Mouse (Mus musculus): Measurements from ENCODE around the gene Olfr1257. TPM values are rescaled to one million over a fixed set of nuclear protein-coding genes. Genes with fewer than 3 reads are reported as not detected.
"Not testable (repeated sequence)": the region's sequence is repeated elsewhere in the genome, so short reads cannot be mapped to it uniquely, and the experiment has no call there.

Olfr1257 gene
- polyA plus RNA-seq (2014; fragmentation: Nextera tagmentation; extraction: Ambion mirVana) = not detected in 2 replicates

GRCm38 (mm10) chr2:89878137-89878536 is at the start of gene Olfr1257:
Gene Olfr1257, plus strand, starts transcription at chr2:89878437.
- Histone ChIP-seq H3K4me1 (ENCODE audit: control insufficient read depth, insufficient read depth, low read length) (no peaks in the 10 kb centered on the region), H3K4me3 (ENCODE audit: low read depth, low read length) (no peak within 1 kb of the TSS), H3K36me3 (ENCODE audit: control insufficient read depth, insufficient read depth, low read length) (no peaks in the 10 kb centered on the region), H3K27ac (ENCODE audit: low read length) (no peak within 1 kb of the TSS), H3K27me3 (ENCODE audit: control insufficient read depth, insufficient read depth, low read length) (no peaks in the 10 kb centered on the region), H3K4me2 (replicated peaks; ENCODE audit: low read depth, low read length) (no peak within 1 kb of the TSS), H3K9me3 (ENCODE audit: control insufficient read depth, low read depth, low read length) (no peaks in the 10 kb centered on the region), H3K9ac (replicated peaks; ENCODE audit: low read depth, low read length) (no peak within 1 kb of the TSS)
- 95% methylated on average over 1 of the region's 1 CpGs for WGBS
- ATAC-seq (ENCODE audit: insufficient number of reproducible peaks, insufficient read depth, low FRiP score, low read depth) = no peak

- no peak for ATAC-seq (ENCODE audit: insufficient number of reproducible peaks, insufficient read depth, low FRiP score, low read depth)
- no peak within 1 kb of the TSS for H3K4me2 ChIP-seq (replicated peaks; ENCODE audit: low read depth, low read length)
Measured at GRCm38 (mm10) chr2:89841455-89841854, 36.8 kb upstream of the Olfr1257 start, which contains the start of gene Olfr1256. Gene Olfr1256, minus strand, starts transcription at chr2:89841555.

GRCm38 (mm10) chr2:89848105-89848504 is 30.1 kb upstream of the Olfr1257 start, which contains the start of gene Olfr48:
Gene Olfr48, minus strand, starts transcription at chr2:89848205.
- no peak within 1 kb of the TSS for H3K4me3 ChIP-seq (ENCODE audit: low read depth, low read length)
- no peaks in the 10 kb centered on the region for H3K4me1 ChIP-seq (ENCODE audit: control insufficient read depth, insufficient read depth, low read length)
- H3K36me3 ChIP-seq (ENCODE audit: control insufficient read depth, insufficient read depth, low read length) = no peaks in the 10 kb centered on the region
- no peak within 1 kb of the TSS for H3K9ac ChIP-seq (replicated peaks; ENCODE audit: low read depth, low read length)
- H3K27me3 ChIP-seq (ENCODE audit: control insufficient read depth, insufficient read depth, low read length) = no peaks in the 10 kb centered on the region
- no peaks in the 10 kb centered on the region for H3K9me3 ChIP-seq (ENCODE audit: control insufficient read depth, low read depth, low read length)
- WGBS = 66% methylated on average over 5 of the region's 5 CpGs
- H3K4me2 ChIP-seq (replicated peaks; ENCODE audit: low read depth, low read length) = no peak within 1 kb of the TSS
- no peak within 1 kb of the TSS for H3K27ac ChIP-seq (ENCODE audit: low read length)
- ATAC-seq (ENCODE audit: insufficient number of reproducible peaks, insufficient read depth, low FRiP score, low read depth) = no peak

More at GRCm38 (mm10) chr2:89841455-89841854, 36.8 kb upstream of the Olfr1257 start, which contains the start of gene Olfr1256:
- Histone ChIP-seq H3K27me3 (ENCODE audit: control insufficient read depth, insufficient read depth, low read length) (no peaks in the 10 kb centered on the region), H3K4me3 (ENCODE audit: low read depth, low read length) (no peak within 1 kb of the TSS), H3K9ac (replicated peaks; ENCODE audit: low read depth, low read length) (no peak within 1 kb of the TSS), H3K4me1 (ENCODE audit: control insufficient read depth, insufficient read depth, low read length) (no peaks in the 10 kb centered on the region), H3K36me3 (ENCODE audit: control insufficient read depth, insufficient read depth, low read length) (no peaks in the 10 kb centered on the region), H3K27ac (ENCODE audit: low read length) (no peak within 1 kb of the TSS), H3K9me3 (ENCODE audit: control insufficient read depth, low read depth, low read length) (no peaks in the 10 kb centered on the region)
- 53% methylated on average over 2 of the region's 2 CpGs for WGBS

GRCm38 (mm10) chr2:89849230-89849629 is 29.0 kb upstream of the Olfr1257 start:
- Histone ChIP-seq H3K27me3 (ENCODE audit: control insufficient read depth, insufficient read depth, low read length) (no peaks in the 10 kb centered on the region), H3K4me1 (ENCODE audit: control insufficient read depth, insufficient read depth, low read length) (no peaks in the 10 kb centered on the region), H3K9me3 (ENCODE audit: control insufficient read depth, low read depth, low read length) (no peaks in the 10 kb centered on the region), H3K36me3 (ENCODE audit: control insufficient read depth, insufficient read depth, low read length) (no peaks in the 10 kb centered on the region), H3K4me2 (replicated peaks; ENCODE audit: low read depth, low read length) (no peak overlapping the region), H3K9ac (replicated peaks; ENCODE audit: low read depth, low read length) (no peak overlapping the region), H3K27ac (ENCODE audit: low read length) (no peak overlapping the region), H3K4me3 (ENCODE audit: low read depth, low read length) (no peak overlapping the region)
- 92% methylated on average over 1 of the region's 1 CpGs for WGBS
- no peak for ATAC-seq (ENCODE audit: insufficient number of reproducible peaks, insufficient read depth, low FRiP score, low read depth)

GRCm38 (mm10) chr2:89912616-89913015 is 34.4 kb downstream of the Olfr1257 start:
- not testable (repeated sequence) for H3K36me3 ChIP-seq (ENCODE audit: control insufficient read depth, insufficient read depth, low read length); H3K4me2 ChIP-seq (replicated peaks; ENCODE audit: low read depth, low read length); H3K27ac ChIP-seq (ENCODE audit: low read length); H3K9me3 ChIP-seq (ENCODE audit: control insufficient read depth, low read depth, low read length); H3K4me3 ChIP-seq (ENCODE audit: low read depth, low read length); ATAC-seq (ENCODE audit: insufficient number of reproducible peaks, insufficient read depth, low FRiP score, low read depth); H3K9ac ChIP-seq (replicated peaks; ENCODE audit: low read depth, low read length); H3K27me3 ChIP-seq (ENCODE audit: control insufficient read depth, insufficient read depth, low read length); H3K4me1 ChIP-seq (ENCODE audit: control insufficient read depth, insufficient read depth, low read length)
- 75% methylated on average over 9 of the region's 9 CpGs for WGBS

GRCm38 (mm10) chr2:89927009-89927408 is 48.8 kb downstream of the Olfr1257 start, which contains the start of gene Olfr1258:
Gene Olfr1258, plus strand, starts transcription at chr2:89927309.
- Histone ChIP-seq H3K4me3 (ENCODE audit: low read depth, low read length) (no peak within 1 kb of the TSS), H3K9ac (replicated peaks; ENCODE audit: low read depth, low read length) (no peak within 1 kb of the TSS), H3K4me1 (ENCODE audit: control insufficient read depth, insufficient read depth, low read length) (no peaks in the 10 kb centered on the region), H3K27me3 (ENCODE audit: control insufficient read depth, insufficient read depth, low read length) (no peaks in the 10 kb centered on the region), H3K27ac (ENCODE audit: low read length) (no peak within 1 kb of the TSS), H3K4me2 (replicated peaks; ENCODE audit: low read depth, low read length) (no peak within 1 kb of the TSS), H3K9me3 (ENCODE audit: control insufficient read depth, low read depth, low read length) (no peaks in the 10 kb centered on the region), H3K36me3 (ENCODE audit: control insufficient read depth, insufficient read depth, low read length) (no peaks in the 10 kb centered on the region)
- ATAC-seq (ENCODE audit: insufficient number of reproducible peaks, insufficient read depth, low FRiP score, low read depth) = no peak

Other genes starting within 250 kb of the Olfr1257 start
- not detected in 2 replicates for gene Olfr1249, start 243.5 kb upstream of the Olfr1257 start, polyA plus RNA-seq (2014; fragmentation: Nextera tagmentation; extraction: Ambion mirVana)
- gene Olfr1250, start 217.0 kb upstream of the Olfr1257 start, polyA plus RNA-seq (2014; fragmentation: Nextera tagmentation; extraction: Ambion mirVana) = not detected in 2 replicates
- not detected in 2 replicates for gene Olfr1251, start 206.5 kb upstream of the Olfr1257 start, polyA plus RNA-seq (2014; fragmentation: Nextera tagmentation; extraction: Ambion mirVana)
- gene Olfr1252, start 153.4 kb upstream of the Olfr1257 start, polyA plus RNA-seq (2014; fragmentation: Nextera tagmentation; extraction: Ambion mirVana) = not detected in 2 replicates
- gene Olfr1253, start 121.3 kb upstream of the Olfr1257 start, polyA plus RNA-seq (2014; fragmentation: Nextera tagmentation; extraction: Ambion mirVana) = not detected in 2 replicates
- not detected in 2 replicates for gene Olfr1254, start 84.8 kb upstream of the Olfr1257 start, polyA plus RNA-seq (2014; fragmentation: Nextera tagmentation; extraction: Ambion mirVana)
- not detected in 2 replicates for gene Olfr1255, start 66.4 kb upstream of the Olfr1257 start, polyA plus RNA-seq (2014; fragmentation: Nextera tagmentation; extraction: Ambion mirVana)
- not detected in 2 replicates for gene Olfr1256, start 36.9 kb upstream of the Olfr1257 start, polyA plus RNA-seq (2014; fragmentation: Nextera tagmentation; extraction: Ambion mirVana)
- gene Olfr48, start 30.2 kb upstream of the Olfr1257 start, polyA plus RNA-seq (2014; fragmentation: Nextera tagmentation; extraction: Ambion mirVana) = not detected in 2 replicates
- gene Olfr1258, start 48.9 kb downstream of the Olfr1257 start, polyA plus RNA-seq (2014; fragmentation: Nextera tagmentation; extraction: Ambion mirVana) = not detected in 2 replicates
- gene Olfr1259, start 70.2 kb downstream of the Olfr1257 start, polyA plus RNA-seq (2014; fragmentation: Nextera tagmentation; extraction: Ambion mirVana) = not detected in 2 replicates
- gene Olfr1260, start 95.9 kb downstream of the Olfr1257 start, polyA plus RNA-seq (2014; fragmentation: Nextera tagmentation; extraction: Ambion mirVana) = not detected in 2 replicates
- not detected in 2 replicates for gene Olfr1261, start 112.8 kb downstream of the Olfr1257 start, polyA plus RNA-seq (2014; fragmentation: Nextera tagmentation; extraction: Ambion mirVana)
- not detected in 2 replicates for gene Olfr1262, start 121.7 kb downstream of the Olfr1257 start, polyA plus RNA-seq (2014; fragmentation: Nextera tagmentation; extraction: Ambion mirVana)
- not detected in 2 replicates for gene Olfr1263, start 133.7 kb downstream of the Olfr1257 start, polyA plus RNA-seq (2014; fragmentation: Nextera tagmentation; extraction: Ambion mirVana)
- not detected in 2 replicates for gene Olfr1264, start 147.1 kb downstream of the Olfr1257 start, polyA plus RNA-seq (2014; fragmentation: Nextera tagmentation; extraction: Ambion mirVana)
- gene Olfr1265, start 156.9 kb downstream of the Olfr1257 start, polyA plus RNA-seq (2014; fragmentation: Nextera tagmentation; extraction: Ambion mirVana) = not detected in 2 replicates
- gene Olfr140, start 185.2 kb downstream of the Olfr1257 start, polyA plus RNA-seq (2014; fragmentation: Nextera tagmentation; extraction: Ambion mirVana) = not detected in 2 replicates
- gene Olfr1269, start 243.0 kb downstream of the Olfr1257 start, polyA plus RNA-seq (2014; fragmentation: Nextera tagmentation; extraction: Ambion mirVana) = not detected in 2 replicates

Measured in stomach, embryonic 14.5 days (tissue).